Mouse (Mus musculus) left cerebral cortex, postnatal 25 days (tissue): ENCODE results near the gene Gas2l2. TPM values are rescaled to one million over a fixed set of nuclear protein-coding genes. Genes with fewer than 3 reads are reported as not detected.

ENCODE experiments used
- DNase-seq, 2 experiments: peaks; one replicate each; pipeline ENCODE4 v3.0.0; 2022; ENCODE audit warnings: low spot score in 2 of 2, mixed read lengths in 1 of 2
- intact Hi-C: fragments of 180-260 bp; cut with DNase I; formaldehyde crosslinking; loops from one replicate; pipeline ENCODE4 v1.15.1; 2025
- total RNA-seq, 2 experiments: library from RNA; stranded (reverse); gene quantifications; 2 replicates each; pipeline ENCODE4 v1.2.3; 2021

Gene Gas2l2
- under 1 TPM in 1 of 2 experiments, not detected in 1; 0.18 TPM for total RNA-seq

GRCm38 (mm10) chr11:83429355-83429754 is at the start of gene Gas2l2:
TSS of gene Gas2l2 (minus strand) at chr11:83429455.
- intact Hi-C loops = no loop called here
- no peak for DNase-seq

DNA sequence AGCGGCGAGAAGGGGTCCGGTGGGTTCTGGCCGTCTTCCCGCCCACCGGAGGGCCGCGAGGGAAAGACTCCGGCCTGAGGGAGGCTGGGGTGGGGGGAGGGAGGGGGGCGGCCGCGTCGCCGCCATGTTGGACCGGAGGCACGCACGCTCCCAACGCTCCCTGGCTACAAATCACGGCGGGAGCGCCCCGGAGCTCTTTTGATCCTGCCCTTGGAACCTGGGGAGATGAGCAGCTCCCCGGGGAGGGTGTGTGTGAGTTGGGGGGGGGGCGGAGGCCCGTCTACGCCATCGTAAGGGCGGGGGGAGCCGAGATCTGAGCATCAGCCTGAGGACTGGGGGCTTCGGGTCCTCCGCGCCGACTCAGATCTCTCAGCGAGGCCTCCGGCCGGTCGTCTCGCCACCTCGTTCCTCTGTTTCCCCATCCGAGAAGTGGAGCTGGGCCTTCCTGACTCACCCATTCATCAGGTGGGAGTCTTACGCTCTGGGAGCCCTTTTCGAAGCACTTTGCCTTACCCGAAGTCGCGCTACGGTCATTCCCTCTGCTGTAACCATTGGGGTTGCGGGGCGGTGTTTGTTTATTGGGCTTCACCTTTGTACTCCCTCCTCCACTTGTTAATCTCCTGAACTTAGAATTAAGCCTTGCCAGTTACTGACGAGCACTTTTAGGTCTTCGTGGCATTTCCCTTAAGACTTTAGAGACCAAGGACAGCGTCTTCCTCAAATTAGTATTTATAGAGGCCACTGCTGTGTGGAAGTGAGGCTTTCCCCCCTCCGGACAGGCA is 44.2 kb upstream of the Gas2l2 start:
- DNase-seq = no peak

GRCm38 (mm10) chr11:83472324-83473234 is 43.3 kb upstream of the Gas2l2 start, which contains the start of gene Taf15:
TSS of gene Taf15 (plus strand) at chr11:83473086.
- intact Hi-C loops = loop anchor here (1.0 kb wide), 1 partner anchor 32 kb away; no protein-coding TSS in a partner anchor
- DNase-seq = peak; percentile 99

More for the DNA sequence above, 44.2 kb upstream of the Gas2l2 start:
- intact Hi-C loops = no loop called here

GRCm38 (mm10) chr11:83471766-83472165 is 42.5 kb upstream of the Gas2l2 start:
- intact Hi-C loops = loop anchor here (1.0 kb wide), 1 partner anchor 31 kb away; no protein-coding TSS in a partner anchor
- DNase-seq = no peak

GRCm38 (mm10) chr11:83468765-83469164 is 39.5 kb upstream of the Gas2l2 start:
- intact Hi-C loops = no loop called here
- DNase-seq = peak in 1 of 2 experiments; percentile 76

- DNase-seq = peak in 1 of 2 experiments; percentile 33
- intact Hi-C loops = no loop called here
These were observed 37.9 kb upstream of the Gas2l2 start for GRCm38 (mm10) chr11:83467120-83467652.

DNA sequence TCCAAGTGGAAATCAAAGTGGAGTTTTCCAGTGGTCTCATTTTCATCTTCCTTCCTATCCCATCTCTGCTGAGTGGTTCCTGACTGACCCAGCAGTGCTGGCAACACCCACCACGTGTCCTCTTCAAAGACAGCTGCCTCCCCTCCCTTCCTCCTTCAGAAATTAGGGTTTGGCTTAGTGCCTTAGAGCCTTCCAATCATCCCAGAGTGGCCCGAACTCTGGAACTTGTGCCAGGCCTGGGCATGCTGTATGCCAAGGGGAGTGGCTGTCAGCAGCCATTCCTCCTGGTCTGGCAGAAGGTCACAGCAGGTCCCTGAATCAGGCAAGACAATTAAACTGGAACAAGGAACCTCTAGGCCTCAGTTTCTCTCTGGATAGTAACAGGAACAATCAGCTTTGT is 36.7 kb upstream of the Gas2l2 start:
- DNase-seq = peak in 1 of 2 experiments; percentile 26
- intact Hi-C loops = no loop called here

DNA sequence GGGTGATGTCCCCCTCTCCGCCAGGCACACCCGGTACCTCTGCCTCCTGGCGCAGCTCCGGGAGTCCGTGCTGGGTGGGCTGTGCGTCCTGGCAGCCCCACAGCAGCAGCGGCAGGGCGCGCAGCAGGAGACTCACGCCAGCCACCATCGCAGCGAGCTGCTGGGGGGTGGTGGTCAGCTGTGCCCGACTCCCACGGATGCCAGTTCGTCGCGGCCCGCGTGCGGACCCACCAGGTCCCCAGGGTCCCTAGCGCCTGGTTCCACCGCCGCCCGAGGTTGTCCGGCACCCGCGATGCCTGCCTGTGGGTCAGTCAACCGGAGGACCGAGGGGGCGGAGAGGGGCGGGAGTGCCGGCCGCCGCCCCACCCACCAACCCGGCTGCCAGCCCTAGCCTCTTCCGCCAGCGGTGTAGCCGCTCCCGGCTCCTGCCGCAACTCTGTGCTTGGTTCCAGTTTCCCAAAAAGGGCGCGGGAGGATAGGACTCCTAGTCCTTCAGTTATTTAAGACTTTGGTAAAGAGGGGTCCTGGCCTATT is 33.5 kb upstream of the Gas2l2 start, which contains the start of gene Mmp28:
Mmp28 (minus strand) TSS at position 361 of the 534 bp plus-strand sequence.
- DNase-seq = peak; percentile 16 to 22
- intact Hi-C loops = no loop called here

DNA sequence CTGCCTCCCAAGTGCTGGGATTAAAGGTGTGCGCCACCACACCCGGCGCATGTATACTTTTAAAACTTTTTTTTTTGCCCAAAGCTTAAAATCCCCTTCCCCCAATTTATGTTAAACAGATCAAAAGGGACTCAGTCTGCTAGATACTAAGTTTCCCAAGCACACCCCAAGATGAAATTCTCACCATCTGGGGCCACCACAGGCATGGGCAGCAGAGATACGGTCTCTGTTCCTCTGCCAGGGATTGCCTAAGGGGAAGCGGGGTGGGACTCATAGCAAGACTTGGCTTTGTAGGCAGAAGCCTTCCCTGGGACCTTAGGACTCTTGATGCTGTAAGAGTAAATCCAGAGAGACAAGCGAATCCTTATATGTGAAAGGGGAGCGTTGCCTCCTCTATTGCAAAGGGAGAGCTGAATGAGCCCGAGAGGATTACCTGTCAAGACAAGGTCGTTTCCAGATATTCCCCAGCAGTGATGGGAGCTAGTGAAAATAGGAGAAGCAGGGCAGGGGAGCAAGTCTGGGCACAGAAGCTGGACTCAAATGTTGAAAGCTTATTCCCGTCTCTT is 32.3 kb upstream of the Gas2l2 start:
- intact Hi-C loops = no loop called here

GRCm38 (mm10) chr11:83457912-83458601 is 28.8 kb upstream of the Gas2l2 start:
- DNase-seq = no peak
- intact Hi-C loops = no loop called here

More for the DNA sequence above, 32.3 kb upstream of the Gas2l2 start:
- DNase-seq = no peak

GRCm38 (mm10) chr11:83457257-83457656 is 28.0 kb upstream of the Gas2l2 start:
- no peak for DNase-seq
- intact Hi-C loops = no loop called here

- intact Hi-C loops = no loop called here
- no peak for DNase-seq
These were observed 26.4 kb upstream of the Gas2l2 start for GRCm38 (mm10) chr11:83455608-83456007.

DNA sequence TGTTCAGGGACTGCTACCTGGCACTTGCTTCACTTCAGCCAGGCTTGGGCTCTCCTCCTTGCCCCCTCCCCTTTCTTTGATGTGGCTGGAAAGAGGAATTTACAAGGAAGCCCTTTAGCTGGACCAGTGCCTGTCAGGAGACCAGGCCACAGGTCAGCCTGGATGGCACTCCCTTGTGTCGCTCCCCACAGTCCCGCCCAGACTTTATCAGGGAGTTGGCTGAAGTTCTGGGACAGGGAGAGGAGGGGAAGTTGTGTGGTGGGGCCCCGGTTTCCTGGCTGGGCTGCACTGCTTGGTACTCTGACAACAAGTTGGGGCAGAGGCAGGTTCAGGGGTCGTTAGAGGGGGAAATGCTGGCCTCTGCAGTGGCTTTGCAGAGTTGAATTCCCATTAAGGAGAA is 25.3 kb upstream of the Gas2l2 start:
- DNase-seq = no peak

DNA sequence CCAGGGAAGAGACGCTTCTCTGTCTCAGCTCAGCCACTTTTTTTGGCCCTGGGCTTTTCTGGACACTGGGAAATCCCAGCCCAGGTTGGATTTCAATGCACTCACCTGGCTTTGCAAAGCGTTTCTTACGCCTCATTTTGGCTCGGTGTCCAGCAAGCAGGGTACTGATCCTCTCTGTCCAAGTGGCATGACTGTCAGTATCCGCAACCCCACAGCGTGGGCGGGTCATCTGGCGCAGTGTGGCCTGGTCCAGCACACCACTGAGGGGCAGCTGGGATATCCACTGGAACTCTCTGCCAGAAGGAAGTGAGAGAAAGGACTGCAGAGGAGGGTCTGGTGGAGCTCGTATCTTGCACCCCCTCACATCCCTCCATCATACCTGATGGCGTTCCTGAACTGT is 22.0 kb upstream of the Gas2l2 start:
- DNase-seq = no peak
- intact Hi-C loops = no loop called here

More for the DNA sequence above, 25.3 kb upstream of the Gas2l2 start:
- intact Hi-C loops = no loop called here

DNA sequence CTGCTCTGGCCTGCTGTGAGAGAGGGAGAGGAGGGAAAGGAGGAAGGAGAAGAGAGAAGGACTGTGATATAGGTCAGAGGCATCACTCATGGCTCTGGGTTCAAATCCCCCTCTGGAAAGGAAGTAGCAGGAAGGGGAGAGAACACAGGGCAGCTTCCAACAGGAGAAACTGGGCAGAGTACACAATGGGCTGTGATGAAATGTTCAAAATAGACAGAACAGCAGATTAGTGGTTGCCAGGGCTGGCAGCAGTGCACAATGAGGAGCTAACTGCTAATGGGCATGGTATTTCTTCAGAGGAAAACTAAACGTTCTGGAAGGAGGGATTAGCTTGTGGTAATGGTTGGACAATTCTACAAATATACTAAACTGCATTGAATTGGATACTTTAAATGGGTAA is 21.3 kb upstream of the Gas2l2 start:
- intact Hi-C loops = no loop called here
- no peak for DNase-seq

DNA sequence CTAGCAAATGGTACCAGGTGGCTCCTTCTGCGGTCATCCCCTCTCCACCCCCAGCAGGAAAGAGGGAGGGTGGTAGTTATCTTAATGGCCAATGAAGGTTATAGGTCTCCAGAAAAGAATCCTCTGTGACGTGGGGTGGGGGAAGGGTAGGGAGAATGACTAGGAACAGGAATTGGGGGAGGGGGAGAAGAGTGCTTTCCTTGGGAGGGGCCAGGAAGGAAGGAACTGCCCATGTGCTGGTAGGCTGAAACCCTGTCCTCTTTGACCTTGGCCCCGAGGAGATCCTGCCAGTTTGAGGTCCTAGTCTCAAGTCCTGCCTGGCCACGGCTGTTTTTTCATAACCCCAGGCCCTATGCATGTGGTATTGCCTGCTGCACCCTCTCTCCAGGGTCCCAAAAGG is 20.0 kb upstream of the Gas2l2 start:
- intact Hi-C loops = loop anchor here (10.0 kb wide), 1 partner anchor 186 kb away; no protein-coding TSS in a partner anchor
- DNase-seq = no peak

DNA sequence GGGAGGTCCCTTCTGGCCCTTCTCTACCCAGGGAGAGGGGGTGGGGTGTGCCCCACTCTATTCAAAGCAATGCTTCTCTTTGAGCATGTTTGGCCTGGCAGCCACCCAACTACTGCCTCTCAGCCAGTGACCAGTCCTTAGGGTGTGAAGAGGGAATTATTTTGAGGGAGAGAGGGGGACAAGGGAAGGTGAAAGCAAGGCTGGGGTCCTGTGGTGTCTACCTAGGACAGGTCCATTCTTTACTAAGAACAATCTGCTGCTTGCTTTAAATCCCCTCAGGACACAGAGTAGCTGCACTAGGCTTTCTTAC is 19.6 kb upstream of the Gas2l2 start:
- intact Hi-C loops = loop anchor here (10.0 kb wide), 1 partner anchor 186 kb away; no protein-coding TSS in a partner anchor
- DNase-seq = no peak

DNA sequence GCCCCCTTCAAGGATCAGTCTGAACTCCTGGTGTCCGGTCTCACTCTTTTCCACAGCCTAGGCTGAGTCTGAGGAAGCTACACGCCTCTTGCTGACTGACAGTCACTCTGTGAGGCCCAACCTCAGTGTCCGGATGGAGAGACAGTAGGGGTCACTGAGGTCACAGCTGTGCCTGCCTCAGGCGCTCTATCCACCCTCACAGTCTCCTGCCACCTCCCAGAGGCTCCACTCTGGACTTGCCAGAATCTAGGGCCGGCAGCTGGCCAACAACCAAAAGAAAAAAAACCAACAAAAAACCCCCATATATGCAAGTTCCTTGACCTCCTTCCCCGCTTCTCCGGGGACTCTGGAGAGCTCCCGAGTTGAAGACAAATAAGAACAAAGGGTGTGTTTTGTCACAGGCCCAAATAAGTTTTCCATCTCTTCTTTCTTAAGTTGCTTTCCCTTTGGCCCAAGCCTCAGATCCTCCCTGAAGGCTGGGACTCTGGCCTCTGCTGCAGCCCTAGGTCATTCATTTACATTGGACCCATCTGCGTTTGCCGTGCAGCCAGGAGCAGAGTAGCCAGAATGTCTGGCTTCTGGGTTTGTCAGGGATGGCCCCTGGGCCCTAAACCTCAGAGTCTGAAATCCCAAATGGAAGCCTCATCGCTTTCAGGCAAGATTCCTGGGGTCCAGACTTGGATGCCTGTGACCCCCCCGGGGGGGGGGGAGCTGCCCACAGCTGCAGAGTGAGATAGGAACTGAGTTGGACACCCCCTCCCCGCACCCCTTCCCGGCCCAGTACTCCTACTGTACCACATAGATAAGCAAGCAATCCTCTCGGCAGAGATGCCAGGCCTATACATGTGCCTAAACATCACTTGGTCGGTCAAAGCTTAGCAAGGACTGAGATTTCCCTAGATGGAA is 19.0 kb upstream of the Gas2l2 start:
- intact Hi-C loops = loop anchor here (10.0 kb wide), 1 partner anchor 187 kb away; no protein-coding TSS in a partner anchor

More for the DNA sequence above, 19.0 kb upstream of the Gas2l2 start:
- no peak for DNase-seq
